Mouse (Mus musculus) gastrocnemius, postnatal 10 days (tissue): Measurements from ENCODE around the gene Iqgap2. TPM values are rescaled to one million over a fixed set of nuclear protein-coding genes. Genes with fewer than 3 reads are reported as not detected.

ENCODE experiments used
- DNase-seq: peaks from one replicate; pipeline ENCODE4 v3.0.0; 2021; ENCODE audit warnings: mixed read lengths
- total RNA-seq, 2 experiments: library from RNA; stranded (reverse); gene quantifications; 2 replicates each; pipeline ENCODE4 v1.2.3; 2021

The Iqgap2 gene
- total RNA-seq, 2 experiments from 2014 or later: 3.8 to 4.9 TPM

DNA sequence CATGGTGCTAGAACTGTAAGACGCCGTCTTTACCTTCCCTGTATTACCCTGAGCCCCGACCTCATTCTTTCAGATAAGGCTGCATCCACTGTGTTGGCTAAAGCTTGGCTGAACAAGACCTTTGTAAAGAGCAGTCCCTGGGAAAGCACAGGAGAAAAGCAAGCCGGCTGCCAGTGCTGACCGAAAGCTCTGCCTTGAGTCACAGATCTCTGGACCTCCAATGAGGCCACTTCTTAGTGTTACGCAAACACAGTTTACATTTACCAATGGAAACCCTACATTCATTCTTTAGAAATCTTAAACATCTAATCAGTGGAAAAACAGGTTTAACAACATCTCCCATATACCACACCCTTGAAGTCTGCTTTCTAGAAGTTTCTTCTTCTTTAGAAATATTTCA is 186.1 kb downstream of the Iqgap2 start:
- no peak for DNase-seq

GRCm38 (mm10) chr13:95703376-95703775 is 188.3 kb downstream of the Iqgap2 start:
- DNase-seq: no peak

- no peak for DNase-seq
Observed at GRCm38 (mm10) chr13:95697874-95698273, 193.8 kb downstream of the Iqgap2 start.

- no peak for DNase-seq
Observed at GRCm38 (mm10) chr13:95696654-95697163, 195.0 kb downstream of the Iqgap2 start, which contains the start of gene F2rl2. TSS of gene F2rl2 (plus strand) at chr13:95696853.

- DNase-seq: no peak
Observed at GRCm38 (mm10) chr13:95696120-95696653, 195.5 kb downstream of the Iqgap2 start.

GRCm38 (mm10) chr13:95692201-95692600 is 199.5 kb downstream of the Iqgap2 start:
- no peak for DNase-seq

- DNase-seq: no peak
Observed at GRCm38 (mm10) chr13:95688576-95688975, 203.1 kb downstream of the Iqgap2 start.

DNA sequence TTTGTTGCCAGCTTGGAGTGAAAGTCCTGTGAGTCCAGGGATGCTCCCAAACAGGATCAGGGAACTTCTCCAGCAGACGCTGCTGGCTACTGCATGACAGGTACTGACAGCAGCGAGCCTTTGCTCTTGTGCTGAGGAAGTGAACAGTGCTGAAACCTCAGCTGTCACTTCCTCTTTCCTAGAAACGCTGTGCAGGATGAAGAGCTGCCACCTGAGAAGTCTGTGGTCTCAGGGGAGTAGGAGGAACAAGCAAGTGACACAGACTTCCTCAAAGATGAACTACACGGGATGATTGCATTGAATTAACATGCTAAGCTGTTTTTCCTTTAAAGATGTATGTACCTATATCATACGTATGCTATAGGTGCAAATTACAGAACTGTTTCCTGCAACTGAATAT is 206.0 kb downstream of the Iqgap2 start:
- DNase-seq: no peak

DNA sequence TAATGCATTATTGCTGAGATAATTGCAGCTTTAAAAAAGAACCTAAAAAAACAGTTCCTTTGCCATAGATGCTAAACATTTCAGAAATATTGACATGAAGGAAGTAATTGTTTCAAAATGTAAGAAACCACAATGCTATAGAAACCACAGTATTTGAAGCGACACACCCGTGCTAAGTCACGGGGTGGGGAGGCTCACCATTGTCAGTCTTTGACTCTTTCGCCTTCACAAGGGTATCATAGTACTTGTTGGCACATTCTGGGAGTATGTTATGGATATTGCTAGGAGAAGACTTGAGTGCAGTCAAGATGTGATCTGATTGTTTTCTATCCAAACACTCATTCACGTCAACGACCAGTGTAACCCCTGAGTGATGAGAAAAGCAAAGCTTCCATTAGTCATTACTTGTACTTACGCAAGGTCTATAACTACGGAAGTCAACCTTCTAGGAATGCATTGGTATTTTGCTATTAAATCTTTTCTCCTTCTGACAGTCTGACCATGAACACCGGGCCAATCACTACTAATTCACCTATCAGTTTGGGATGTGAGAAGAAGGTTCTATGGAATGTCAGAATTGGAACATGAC is 207.0 kb downstream of the Iqgap2 start:
- DNase-seq: no peak

- no peak for DNase-seq
Observed at GRCm38 (mm10) chr13:95679491-95679941, 212.2 kb downstream of the Iqgap2 start.

GRCm38 (mm10) chr13:95679078-95679477 is 212.6 kb downstream of the Iqgap2 start:
- no peak for DNase-seq

GRCm38 (mm10) chr13:95672372-95672771 is 219.3 kb downstream of the Iqgap2 start:
- no peak for DNase-seq

DNA sequence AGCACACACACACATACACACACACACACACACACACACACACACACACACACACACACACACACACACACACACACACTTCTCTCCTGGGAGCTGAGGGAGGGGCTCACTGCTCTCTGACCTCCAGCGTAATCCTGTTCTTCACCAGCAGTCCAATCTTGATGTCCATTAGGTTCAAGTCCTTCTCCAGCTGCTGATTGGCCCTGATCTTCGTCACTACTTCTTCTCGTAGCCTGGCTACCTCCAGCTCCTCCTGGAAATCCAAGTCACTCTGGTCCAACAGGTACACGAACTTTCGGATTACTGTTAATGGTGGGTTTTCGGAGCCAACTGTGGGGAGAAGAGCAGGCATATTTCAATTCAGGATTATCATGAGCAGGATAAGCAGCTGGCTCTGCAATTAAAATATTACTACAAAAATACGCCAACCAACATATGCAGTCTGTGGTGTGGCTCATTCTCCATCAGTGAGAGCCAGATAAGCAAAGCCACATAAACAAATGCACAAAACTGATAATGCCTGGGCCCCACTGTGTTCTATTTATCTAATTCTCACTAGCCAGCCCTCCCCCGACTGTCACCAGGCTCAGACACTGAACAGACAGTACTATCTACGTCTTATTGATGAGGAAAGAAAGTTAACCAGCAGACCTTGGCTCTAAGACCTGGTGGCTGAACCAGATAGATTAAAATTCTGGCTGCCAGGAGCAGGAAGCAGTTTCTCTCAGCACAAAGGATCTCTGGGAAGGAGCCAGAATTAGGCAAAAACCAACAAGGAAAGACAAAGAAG is 220.4 kb downstream of the Iqgap2 start:
- no peak for DNase-seq

GRCm38 (mm10) chr13:95670534-95670933 is 221.2 kb downstream of the Iqgap2 start:
- no peak for DNase-seq

- DNase-seq: no peak
Observed at GRCm38 (mm10) chr13:95667260-95667659, 224.5 kb downstream of the Iqgap2 start.

- DNase-seq: no peak
Observed at GRCm38 (mm10) chr13:95665644-95666356, 225.9 kb downstream of the Iqgap2 start.

GRCm38 (mm10) chr13:95663834-95664233 is 227.9 kb downstream of the Iqgap2 start:
- no peak for DNase-seq

- no peak for DNase-seq
Observed at GRCm38 (mm10) chr13:95659432-95659831, 232.3 kb downstream of the Iqgap2 start.

GRCm38 (mm10) chr13:95657171-95657570 is 234.6 kb downstream of the Iqgap2 start:
- DNase-seq: no peak

DNA sequence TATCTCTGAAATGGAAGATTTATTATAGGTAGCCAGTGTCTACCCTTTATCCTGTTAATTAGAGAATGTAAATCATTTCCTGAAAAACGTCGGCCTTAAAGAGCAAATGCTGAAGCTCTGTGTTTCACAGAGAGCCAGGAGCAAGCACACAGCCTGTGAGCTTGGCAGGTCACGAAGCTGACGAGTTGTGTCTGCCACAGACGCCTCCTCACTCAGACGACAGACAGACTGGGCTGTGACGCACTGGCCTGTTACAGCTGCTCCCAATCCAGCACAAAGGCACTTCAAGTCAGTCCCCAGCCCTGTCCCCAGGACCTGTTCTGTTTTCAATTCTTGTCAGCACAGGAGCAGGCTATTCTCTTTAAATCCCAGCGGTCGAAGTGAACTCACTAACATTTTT is 236.4 kb downstream of the Iqgap2 start:
- DNase-seq: no peak

DNA sequence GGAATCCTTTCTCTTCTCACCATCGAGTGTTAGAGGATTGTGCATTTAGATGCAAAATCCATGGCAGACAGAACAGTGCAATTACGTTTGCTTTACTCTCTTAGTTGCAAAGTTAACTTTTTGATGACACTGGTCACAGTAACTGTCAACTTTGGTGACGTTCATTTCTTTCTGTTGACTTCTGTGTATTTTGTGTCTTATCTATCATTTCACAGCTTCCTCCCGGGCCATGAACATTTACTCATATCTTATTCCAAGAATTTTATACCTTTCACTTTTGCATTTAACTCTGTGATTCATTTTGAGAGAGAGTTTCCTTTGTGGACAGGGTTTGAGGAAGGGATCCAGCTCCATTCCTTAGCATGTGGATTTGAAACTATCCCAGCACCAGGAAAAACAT is 238.0 kb downstream of the Iqgap2 start:
- no peak for DNase-seq

- no peak for DNase-seq
Observed at GRCm38 (mm10) chr13:95651870-95652668, 239.7 kb downstream of the Iqgap2 start.
